Mouse (Mus musculus) ES-E14 (cell line): ENCODE measurements around the gene Fbxo31.

Source experiments
- CHD2 ChIP-seq: IDR thresholded peaks from 2 replicates; pipeline ENCODE4 v1.6.1; 2014; ENCODE audit warnings: mild to moderate bottlenecking, low read depth, low read length, inconsistent platforms
- MAFK ChIP-seq: IDR thresholded peaks from 2 replicates; pipeline ENCODE4 v1.6.1; 2014; ENCODE audit warnings: mild to moderate bottlenecking, low read depth, low read length, inconsistent platforms; ENCODE audit not compliant: insufficient read depth
- ZC3H11A ChIP-seq: IDR thresholded peaks from 2 replicates; pipeline ENCODE4 v1.6.1; 2012; ENCODE audit warnings: low read depth, mild to moderate bottlenecking, inconsistent platforms, low read length, borderline replicate concordance
- ZNF384 ChIP-seq: IDR thresholded peaks from 2 replicates; pipeline ENCODE4 v1.6.1; 2012; ENCODE audit warnings: low read depth, low read length, inconsistent platforms

DNA sequence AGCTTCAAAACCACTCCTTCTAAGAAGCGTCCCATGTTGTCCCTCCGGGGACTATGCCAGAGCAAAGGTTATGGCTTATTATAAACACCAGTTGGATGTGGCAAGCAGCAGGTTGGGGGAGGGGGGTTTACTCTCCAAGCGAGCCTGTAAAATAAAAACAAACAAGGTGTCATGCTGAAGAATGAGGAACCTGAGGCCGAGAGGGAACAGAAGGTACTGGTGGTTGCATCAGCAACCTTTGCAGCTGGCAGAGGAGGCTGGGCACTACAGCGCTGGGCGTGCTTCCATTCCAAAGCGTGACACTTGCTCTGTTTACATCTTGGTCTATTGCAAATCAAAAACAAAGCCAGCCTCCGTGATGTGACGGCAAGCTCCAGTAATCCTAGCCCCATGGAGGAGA is 1.9 kb upstream of the Fbxo31 start:
- TF ChIP-seq ZC3H11A (no peak), CHD2 (no peak), MAFK (no peak), ZNF384 (no peak)
